Mouse (Mus musculus) embryonic fibroblast, embryonic 13.5 days (primary cell): ENCODE results near the gene Cd5. TPM values are rescaled to one million over a fixed set of nuclear protein-coding genes. Genes with fewer than 3 reads are reported as not detected.

Experiments
- H3K27ac ChIP-seq: 2 replicates; pipeline ENCODE4 v1.5.1; 2012; ENCODE audit warnings: low read length, control low read depth, inconsistent platforms; ENCODE audit not compliant: insufficient read depth
- H3K4me1 ChIP-seq: 2 replicates; pipeline ENCODE4 v1.6.1; 2011; ENCODE audit warnings: low read length; ENCODE audit not compliant: control insufficient read depth, insufficient read depth
- H3K4me3 ChIP-seq: 2 replicates; pipeline ENCODE4 v1.5.1; 2011; ENCODE audit warnings: mild to moderate bottlenecking, control low read depth, low read length; ENCODE audit not compliant: insufficient read depth
- CTCF ChIP-seq: IDR thresholded peaks from 2 replicates; pipeline ENCODE4 v1.5.1; 2011; ENCODE audit warnings: mild to moderate bottlenecking, control low read depth, low read length, moderate library complexity, borderline replicate concordance; ENCODE audit not compliant: insufficient read depth
- POLR2A ChIP-seq: IDR thresholded peaks from 2 replicates; pipeline ENCODE4 v1.6.1; 2011; ENCODE audit warnings: low read depth, mild to moderate bottlenecking, control low read depth, low read length, moderate library complexity
- polyA plus RNA-seq: library from polyadenylated mRNA; stranded (reverse); fragments of >200 nt; gene quantifications from 2 replicates; pipeline ENCODE4 v1.2.4, GENCODE M21; 2011; ENCODE audit warnings: low read depth; ENCODE audit not compliant: missing spikeins, insufficient read length

Cd5 gene
- not detected in 2 replicates for polyA plus RNA-seq

- H3K4me3 ChIP-seq, result no peak within 1 kb of the TSS
- no peak within 1 kb of the TSS for H3K27ac ChIP-seq
- H3K4me1 ChIP-seq, result peaks cover 11% of the 10 kb centered on the region
- TF ChIP-seq CTCF (no peak), POLR2A (no peak)
These were observed at the start of gene Cd5 for GRCm38 (mm10) chr19:10738811-10739210. Gene Cd5, minus strand, starts transcription at chr19:10739002.

GRCm38 (mm10) chr19:10788242-10788641 is 49.4 kb upstream of the Cd5 start:
- H3K4me1 ChIP-seq, result no peaks in the 10 kb centered on the region; the same call in 1 of the 2 replicates
- H3K27ac ChIP-seq, result no peak overlapping the region
- H3K4me3 ChIP-seq, result no peak overlapping the region
- no peak for TF ChIP-seq POLR2A

- Histone ChIP-seq H3K4me3 (no peak overlapping the region), H3K4me1 (peaks cover 7% of the 10 kb centered on the region), H3K27ac (no peak overlapping the region)
- TF ChIP-seq CTCF, result no peak
- no peak for TF ChIP-seq POLR2A
These were observed 48.6 kb upstream of the Cd5 start for GRCm38 (mm10) chr19:10787406-10787805.

GRCm38 (mm10) chr19:10786753-10787152 is 48.0 kb upstream of the Cd5 start:
- Histone ChIP-seq H3K27ac (no peak overlapping the region), H3K4me1 (peaks cover 12% of the 10 kb centered on the region), H3K4me3 (no peak overlapping the region)
- no peak for TF ChIP-seq CTCF
- TF ChIP-seq POLR2A, result no peak

GRCm38 (mm10) chr19:10784796-10785459 is 46.1 kb upstream of the Cd5 start:
- Histone ChIP-seq H3K27ac (no peak overlapping the region), H3K4me3 (no peak overlapping the region), H3K4me1 (peaks cover 23% of the 10 kb centered on the region)
- TF ChIP-seq POLR2A (no peak), CTCF (no peak)

- peaks cover 23% of the 10 kb centered on the region for H3K4me1 ChIP-seq
- TF ChIP-seq CTCF, result no peak
- no peak for TF ChIP-seq POLR2A
- H3K4me3 ChIP-seq, result no peak overlapping the region
- no peak overlapping the region for H3K27ac ChIP-seq
These were observed 45.3 kb upstream of the Cd5 start for GRCm38 (mm10) chr19:10784061-10784460.

- no peak for TF ChIP-seq POLR2A
- TF ChIP-seq CTCF, result no peak
- peak overlapping the region; percentile 90; the same call in 1 of the 2 replicates for H3K27ac ChIP-seq
- peaks cover 23% of the 10 kb centered on the region for H3K4me1 ChIP-seq
- H3K4me3 ChIP-seq, result no peak overlapping the region
These were observed 44.4 kb upstream of the Cd5 start for GRCm38 (mm10) chr19:10783168-10783567.

GRCm38 (mm10) chr19:10781641-10782040 is 42.8 kb upstream of the Cd5 start:
- Histone ChIP-seq H3K27ac (peak overlapping the region; percentile 90), H3K4me3 (no peak overlapping the region), H3K4me1 (peaks cover 23% of the 10 kb centered on the region)
- no peak for TF ChIP-seq CTCF
- no peak for TF ChIP-seq POLR2A

- no peak overlapping the region for H3K4me3 ChIP-seq
- no peak overlapping the region for H3K27ac ChIP-seq
- peaks cover 11% of the 10 kb centered on the region; the same call in 1 of the 2 replicates for H3K4me1 ChIP-seq
- TF ChIP-seq CTCF (no peak), POLR2A (no peak)
These were observed 38.1 kb upstream of the Cd5 start for GRCm38 (mm10) chr19:10776906-10777305.

GRCm38 (mm10) chr19:10774141-10774540 is 35.3 kb upstream of the Cd5 start:
- Histone ChIP-seq H3K4me3 (no peak overlapping the region), H3K4me1 (no peaks in the 10 kb centered on the region), H3K27ac (no peak overlapping the region)
- TF ChIP-seq CTCF (no peak), POLR2A (no peak)

GRCm38 (mm10) chr19:10773384-10773783 is 34.6 kb upstream of the Cd5 start:
- no peaks in the 10 kb centered on the region for H3K4me1 ChIP-seq
- H3K27ac ChIP-seq, result no peak overlapping the region
- no peak overlapping the region for H3K4me3 ChIP-seq
- TF ChIP-seq POLR2A, result no peak
- no peak for TF ChIP-seq CTCF
